Mouse (Mus musculus): Measurements from ENCODE around the gene Blvrb. TPM values are rescaled to one million over a fixed set of nuclear protein-coding genes. Genes with fewer than 3 reads are reported as not detected.

Blvrb gene
- total RNA-seq, 2 experiments from 2014 or later, result 16.1 to 22.6 TPM

DNA sequence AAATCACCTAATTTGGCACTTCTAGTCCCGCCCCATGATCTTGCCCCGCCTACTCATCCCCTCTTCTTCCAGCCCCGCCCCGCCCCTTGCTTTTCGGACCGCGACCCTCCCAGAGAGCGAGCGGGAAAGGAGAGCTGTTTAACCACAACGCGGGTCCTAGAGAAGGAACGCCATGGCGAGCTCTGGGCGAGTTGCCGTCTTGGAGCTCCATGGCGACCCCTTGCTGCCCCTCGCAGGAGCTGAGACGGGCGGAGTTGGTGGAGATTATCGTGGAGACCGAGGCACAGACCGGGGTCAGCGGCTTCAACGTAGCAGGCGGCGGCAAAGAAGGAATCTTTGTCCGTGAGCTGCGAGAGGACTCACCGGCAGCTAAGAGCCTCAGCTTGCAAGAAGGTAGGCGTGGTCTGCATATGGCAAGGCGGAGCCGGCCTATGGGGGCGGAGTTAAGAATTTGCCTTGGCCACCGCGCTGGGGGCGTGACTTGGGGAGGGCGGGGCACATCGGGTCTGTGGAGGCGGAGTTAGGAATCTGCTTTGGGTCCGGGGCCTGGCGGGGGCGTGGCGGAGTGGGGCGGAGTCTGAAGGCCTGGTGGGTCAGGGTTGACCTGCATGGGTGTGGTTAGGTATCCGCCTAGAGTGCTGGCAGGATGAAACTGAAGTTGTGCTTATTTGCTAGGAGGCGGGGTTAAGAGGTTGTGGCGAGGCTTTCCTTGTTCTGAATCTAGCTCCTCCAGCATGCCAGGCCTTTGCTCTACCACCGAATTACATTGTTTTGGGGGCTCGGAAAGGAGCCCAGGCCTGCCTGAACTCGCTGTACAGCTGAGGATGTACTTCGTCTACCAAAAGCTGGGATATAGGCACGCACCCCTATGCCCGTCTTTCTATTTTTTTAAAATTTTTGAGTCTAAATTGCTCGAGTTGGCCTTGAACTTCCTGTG lies 60.2 kb downstream of the Blvrb start:
- peak; percentile 70 to 71 for DNase-seq (ENCODE audit: extremely low spot score in 1 of 2, low spot score in 1 of 2)

DNA sequence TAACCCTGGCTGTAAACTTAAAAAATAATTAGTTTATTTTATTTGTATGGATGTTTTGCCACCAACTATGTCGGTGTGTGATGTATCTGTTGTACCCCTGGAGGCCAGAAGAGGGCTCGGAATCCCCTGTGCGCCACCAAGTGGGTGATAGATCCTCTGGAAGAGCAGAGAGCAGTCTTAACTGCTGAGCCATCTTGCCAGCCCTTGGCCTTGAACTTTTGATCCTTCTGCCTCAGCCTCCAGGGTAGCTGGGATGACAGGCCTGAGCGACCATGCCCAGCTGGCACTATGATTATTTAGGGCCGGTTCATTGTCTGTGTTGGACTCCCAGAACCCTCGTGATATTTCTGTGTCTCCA lies 60.8 kb downstream of the Blvrb start:
- no peak for DNase-seq (ENCODE audit: extremely low spot score in 1 of 2, low spot score in 1 of 2)

DNA sequence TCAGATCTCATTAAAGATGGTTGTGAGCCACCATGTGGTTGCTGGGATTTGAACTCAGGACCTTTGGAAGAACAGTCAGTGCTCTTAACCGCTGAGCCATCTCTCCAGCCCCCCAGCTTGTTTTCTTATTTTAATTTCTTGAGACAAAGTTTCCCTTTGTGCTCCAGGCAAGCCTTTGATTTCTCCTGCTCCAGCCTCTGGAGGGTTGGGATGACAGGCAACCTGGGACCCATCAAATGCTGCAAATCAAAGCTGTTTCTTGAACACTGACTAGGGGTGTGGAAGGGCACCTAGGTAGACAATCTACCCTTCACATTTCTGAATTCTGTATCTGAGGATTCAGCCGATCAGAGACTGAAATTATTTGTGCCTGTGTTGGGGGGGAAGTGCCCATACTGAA lies 63.0 kb downstream of the Blvrb start:
- no peak for DNase-seq (ENCODE audit: extremely low spot score in 1 of 2, low spot score in 1 of 2)

DNA sequence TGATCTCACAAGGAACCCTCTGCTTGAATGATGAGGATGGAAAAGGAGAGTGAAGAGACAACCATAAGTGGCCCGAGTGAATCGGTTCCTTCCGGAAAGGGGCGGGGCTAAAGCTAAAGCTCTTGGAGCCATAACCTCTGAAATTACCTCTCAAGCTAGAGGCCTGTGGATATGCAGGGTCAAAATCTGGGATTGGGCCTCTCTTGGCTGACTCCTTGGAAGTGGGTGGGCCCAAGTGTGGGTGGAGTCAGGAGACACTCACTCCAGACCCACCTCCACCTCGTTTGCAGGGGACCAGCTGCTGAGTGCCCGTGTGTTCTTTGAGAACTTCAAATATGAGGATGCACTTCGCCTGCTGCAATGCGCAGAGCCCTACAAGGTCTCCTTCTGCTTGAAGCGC lies 67.2 kb downstream of the Blvrb start:
- no peak for DNase-seq (ENCODE audit: extremely low spot score in 1 of 2, low spot score in 1 of 2)

Other genes starting within 250 kb of the Blvrb start
- 1 to 10 TPM; 7.2 to 8.3 TPM for gene Itpkc, start 219.3 kb upstream of the Blvrb start, total RNA-seq (2021)
- gene Coq8b, start 215.0 kb upstream of the Blvrb start, total RNA-seq (2021), result 10 to 100 TPM; 33.8 to 36.0 TPM
- gene Numbl, start 189.5 kb upstream of the Blvrb start, total RNA-seq (2021), result 100 to 1,000 TPM; 147 to 149 TPM
- gene Ltbp4, start 110.3 kb upstream of the Blvrb start, total RNA-seq (2021), result 10 to 100 TPM; 47.2 to 61.7 TPM
- 10 to 100 TPM; 19.7 to 30.4 TPM for gene Shkbp1, start 92.0 kb upstream of the Blvrb start, total RNA-seq (2021)
- not detected for gene Gm20479, start 90.6 kb upstream of the Blvrb start, total RNA-seq (2021)
- 100 to 1,000 TPM; 121 to 142 TPM for gene Sptbn4, start 292 bp upstream of the Blvrb start, total RNA-seq (2021)
- gene Sertad3, start 25.8 kb downstream of the Blvrb start, total RNA-seq (2021), result 1 to 10 TPM; 3.3 to 3.9 TPM
- 1 to 10 TPM; 7.0 to 7.3 TPM for gene Sertad1, start 38.9 kb downstream of the Blvrb start, total RNA-seq (2021)
- gene Prx, start 51.3 kb downstream of the Blvrb start, total RNA-seq (2021), result under 1 TPM; 0.32 to 0.38 TPM
- under 1 TPM; 0.12 to 0.17 TPM for gene Hipk4, start 75.3 kb downstream of the Blvrb start, total RNA-seq (2021)
- gene Pld3, start 105.2 kb downstream of the Blvrb start, total RNA-seq (2021), result 100 to 1,000 TPM; 625 to 635 TPM
- gene 2310022A10Rik, start 105.3 kb downstream of the Blvrb start, total RNA-seq (2021), result 10 to 100 TPM; 23.5 to 24.2 TPM
- gene Akt2, start 143.6 kb downstream of the Blvrb start, total RNA-seq (2021), result 100 to 1,000 TPM in 1 of 2 experiments, 10 to 100 TPM in 1; 93.8 to 122 TPM
- 10 to 100 TPM; 55.0 to 59.8 TPM for gene Ttc9b, start 205.9 kb downstream of the Blvrb start, total RNA-seq (2021)
- gene Map3k10, start 226.6 kb downstream of the Blvrb start, total RNA-seq (2021), result 100 to 1,000 TPM; 195 to 201 TPM
- gene Zfp607b, start 241.4 kb downstream of the Blvrb start, total RNA-seq (2021), result 1 to 10 TPM; 7.9 to 9.0 TPM

Data from layer of hippocampus, postnatal 25 days (tissue).